Mouse (Mus musculus): Measurements from ENCODE around the gene Tstd3.
A peak's percentile ranks its signal among the peaks of the same experiment; 100 is the strongest.

Tstd3 gene

GRCm38 (mm10) chr4:21766171-21766862 is 695 bp downstream of the Tstd3 start:
- TF ChIP-seq GATA4 (IDR thresholded peaks at IDR 0.05; ENCODE audit: insufficient replicate concordance, low read length) = no peak

- no peak for TF ChIP-seq GATA4 (IDR thresholded peaks at IDR 0.05; ENCODE audit: insufficient replicate concordance, low read length)
These were observed 3.2 kb downstream of the Tstd3 start for GRCm38 (mm10) chr4:21763827-21764226.

- no peak for TF ChIP-seq GATA4 (IDR thresholded peaks at IDR 0.05; ENCODE audit: insufficient replicate concordance, low read length)
These were observed 5.4 kb downstream of the Tstd3 start for GRCm38 (mm10) chr4:21761416-21762160.

- no peak for TF ChIP-seq GATA4 (IDR thresholded peaks at IDR 0.05; ENCODE audit: insufficient replicate concordance, low read length)
These were observed 8.2 kb downstream of the Tstd3 start for GRCm38 (mm10) chr4:21758860-21759259.

- no peak for TF ChIP-seq GATA4 (IDR thresholded peaks at IDR 0.05; ENCODE audit: insufficient replicate concordance, low read length)
These were observed 11.8 kb downstream of the Tstd3 start for GRCm38 (mm10) chr4:21755123-21755789.

GRCm38 (mm10) chr4:21745723-21746122 is 21.3 kb downstream of the Tstd3 start:
- no peak for TF ChIP-seq GATA4 (IDR thresholded peaks at IDR 0.05; ENCODE audit: insufficient replicate concordance, low read length)

- TF ChIP-seq GATA4 (IDR thresholded peaks at IDR 0.05; ENCODE audit: insufficient replicate concordance, low read length) = no peak
These were observed 27.8 kb downstream of the Tstd3 start for GRCm38 (mm10) chr4:21739169-21739568.

- no peak for TF ChIP-seq GATA4 (IDR thresholded peaks at IDR 0.05; ENCODE audit: insufficient replicate concordance, low read length)
These were observed 39.3 kb downstream of the Tstd3 start, which contains the start of gene Ccnc for GRCm38 (mm10) chr4:21727615-21728165. TSS of gene Ccnc (plus strand) at chr4:21727701.

GRCm38 (mm10) chr4:21726912-21727614 is 39.9 kb downstream of the Tstd3 start:
- peak; percentile 64; the same call in 1 of the 2 replicates for TF ChIP-seq GATA4 (IDR thresholded peaks at IDR 0.05; ENCODE audit: insufficient replicate concordance, low read length)

- no peak for TF ChIP-seq GATA4 (IDR thresholded peaks at IDR 0.05; ENCODE audit: insufficient replicate concordance, low read length)
These were observed 44.2 kb downstream of the Tstd3 start for GRCm38 (mm10) chr4:21722752-21723334.

GRCm38 (mm10) chr4:21712147-21712546 is 54.9 kb downstream of the Tstd3 start:
- TF ChIP-seq GATA4 (IDR thresholded peaks at IDR 0.05; ENCODE audit: insufficient replicate concordance, low read length) = no peak

Data from liver, adult (tissue).